Mouse (Mus musculus): Measurements from ENCODE around the gene Vopp1. TPM values are rescaled to one million over a fixed set of nuclear protein-coding genes. Genes with fewer than 3 reads are reported as not detected.
"Not testable (repeated sequence)": the region's sequence is repeated elsewhere in the genome, so short reads cannot be mapped to it uniquely, and the experiment has no call there.

Vopp1 gene
- 63.3 and 66.0 TPM in 2 replicates for polyA plus RNA-seq (2016; fragmentation: Nextera tagmentation; extraction: Ambion mirVana)

GRCm38 (mm10) chr6:57824422-57825258, at the start of gene Vopp1:
Vopp1 (minus strand) TSS chr6:57825159.
- H3K36me3 ChIP-seq (replicated peaks): 0 out of 2 replicates have a peak, but pooled peaks cover 5% of the 10 kb centered on the region
- peak within 1 kb of the TSS; percentile 98 for H3K27ac ChIP-seq (replicated peaks)
- H3K27me3 ChIP-seq (replicated peaks; ENCODE audit: low read depth, poor library complexity, severe bottlenecking): no peaks in the 10 kb centered on the region
- DNase-seq (ENCODE audit: low spot score): peak; percentile 82
- WGBS: under 1% methylated on average over 86 of the region's 87 CpGs
- H3K4me1 ChIP-seq: peaks cover 19% of the 10 kb centered on the region
- H3K9me3 ChIP-seq: no peaks in the 10 kb centered on the region
- H3K4me3 ChIP-seq: peak within 1 kb of the TSS; percentile 92

GRCm38 (mm10) chr6:57859043-57860042, 34.4 kb upstream of the Vopp1 start:
- DNase-seq (ENCODE audit: low spot score): peak; percentile 29
- Histone ChIP-seq H3K36me3 (replicated peaks) (no peaks in the 10 kb centered on the region), H3K9me3 (0 out of 2 replicates have a peak, but pooled peaks cover 2% of the 10 kb centered on the region), H3K27me3 (replicated peaks; ENCODE audit: low read depth, poor library complexity, severe bottlenecking) (no peaks in the 10 kb centered on the region), H3K4me3 (no peak overlapping the region), H3K4me1 (no peaks in the 10 kb centered on the region), H3K27ac (replicated peaks) (no peak overlapping the region)
- 62% methylated on average over 6 of the region's 6 CpGs for WGBS

- not testable (repeated sequence) for H3K4me3 ChIP-seq; H3K36me3 ChIP-seq (replicated peaks); H3K27me3 ChIP-seq (replicated peaks; ENCODE audit: low read depth, poor library complexity, severe bottlenecking); H3K4me1 ChIP-seq; DNase-seq (ENCODE audit: low spot score); H3K9me3 ChIP-seq; H3K27ac ChIP-seq (replicated peaks)
- WGBS: 87% methylated on average over 5 of the region's 5 CpGs
Observed at GRCm38 (mm10) chr6:57851177-57851576, 26.2 kb upstream of the Vopp1 start.

- Histone ChIP-seq H3K4me1 (no peaks in the 10 kb centered on the region), H3K27ac (replicated peaks) (no peak within 1 kb of the TSS), H3K4me3 (no peak within 1 kb of the TSS), H3K9me3 (no peaks in the 10 kb centered on the region), H3K27me3 (replicated peaks; ENCODE audit: low read depth, poor library complexity, severe bottlenecking) (no peaks in the 10 kb centered on the region), H3K36me3 (replicated peaks) (no peaks in the 10 kb centered on the region)
- WGBS: 76% methylated on average over 1 of the region's 1 CpGs
- DNase-seq (ENCODE audit: low spot score): no peak
Observed at GRCm38 (mm10) chr6:57850286-57850685, 25.3 kb upstream of the Vopp1 start, which contains the start of gene Vmn1r21. Vmn1r21 (minus strand) TSS chr6:57850343.

- Histone ChIP-seq H3K4me3 (no peak overlapping the region), H3K4me1 (no peaks in the 10 kb centered on the region), H3K27me3 (replicated peaks; ENCODE audit: low read depth, poor library complexity, severe bottlenecking) (no peaks in the 10 kb centered on the region), H3K9me3 (no peaks in the 10 kb centered on the region), H3K36me3 (replicated peaks) (no peaks in the 10 kb centered on the region), H3K27ac (replicated peaks) (no peak overlapping the region)
- WGBS: 81% methylated on average over 2 of the region's 2 CpGs
- no peak for DNase-seq (ENCODE audit: low spot score)
Observed at GRCm38 (mm10) chr6:57839693-57840408, 14.9 kb upstream of the Vopp1 start.

- Histone ChIP-seq H3K4me1 (peaks cover 19% of the 10 kb centered on the region), H3K9me3 (no peaks in the 10 kb centered on the region), H3K4me3 (peak overlapping the region; percentile 92), H3K27ac (replicated peaks) (peak overlapping the region; percentile 98), H3K36me3 (replicated peaks) (0 out of 2 replicates have a peak, but pooled peaks cover 5% of the 10 kb centered on the region), H3K27me3 (replicated peaks; ENCODE audit: low read depth, poor library complexity, severe bottlenecking) (no peaks in the 10 kb centered on the region)
- no peak for DNase-seq (ENCODE audit: low spot score)
- WGBS: 8% methylated on average over 5 of the region's 5 CpGs
Observed at GRCm38 (mm10) chr6:57825259-57825715, 328 bp upstream of the Vopp1 start.

- no peak for DNase-seq (ENCODE audit: low spot score)
- Histone ChIP-seq H3K9me3 (no peaks in the 10 kb centered on the region), H3K27me3 (replicated peaks; ENCODE audit: low read depth, poor library complexity, severe bottlenecking) (no peaks in the 10 kb centered on the region), H3K4me3 (peak overlapping the region; percentile 92), H3K36me3 (replicated peaks) (0 out of 2 replicates have a peak, but pooled peaks cover 5% of the 10 kb centered on the region), H3K4me1 (peaks cover 19% of the 10 kb centered on the region), H3K27ac (replicated peaks) (0 out of 2 replicates have a peak overlapping the region, but pooled peaks have one; percentile 10)
- 47% methylated on average over 3 of the region's 3 CpGs for WGBS
Observed at GRCm38 (mm10) chr6:57823461-57823860, 1.5 kb downstream of the Vopp1 start.

GRCm38 (mm10) chr6:57822648-57823410, 2.1 kb downstream of the Vopp1 start:
- H3K9me3 ChIP-seq: no peaks in the 10 kb centered on the region

GRCm38 (mm10) chr6:57814436-57814940, 10.5 kb downstream of the Vopp1 start:
- Histone ChIP-seq H3K27ac (replicated peaks) (no peak overlapping the region), H3K4me1 (no peaks in the 10 kb centered on the region), H3K27me3 (replicated peaks; ENCODE audit: low read depth, poor library complexity, severe bottlenecking) (no peaks in the 10 kb centered on the region), H3K4me3 (no peak overlapping the region), H3K9me3 (no peaks in the 10 kb centered on the region), H3K36me3 (replicated peaks) (no peaks in the 10 kb centered on the region)
- WGBS: 88% methylated on average over 2 of the region's 2 CpGs
- no peak for DNase-seq (ENCODE audit: low spot score)

More at GRCm38 (mm10) chr6:57822648-57823410, 2.1 kb downstream of the Vopp1 start:
- 72% methylated on average over 5 of the region's 5 CpGs for WGBS
- Histone ChIP-seq H3K4me3 (peak overlapping the region; percentile 92), H3K27me3 (replicated peaks; ENCODE audit: low read depth, poor library complexity, severe bottlenecking) (no peaks in the 10 kb centered on the region), H3K4me1 (peaks cover 19% of the 10 kb centered on the region), H3K36me3 (replicated peaks) (0 out of 2 replicates have a peak, but pooled peaks cover 5% of the 10 kb centered on the region), H3K27ac (replicated peaks) (peak overlapping the region; percentile 70)
- DNase-seq (ENCODE audit: low spot score): peak; percentile 55

- Histone ChIP-seq H3K27ac (replicated peaks) (no peak overlapping the region), H3K36me3 (replicated peaks) (peaks cover 15% of the 10 kb centered on the region; the same call in 1 of the 2 replicates), H3K27me3 (replicated peaks; ENCODE audit: low read depth, poor library complexity, severe bottlenecking) (no peaks in the 10 kb centered on the region), H3K9me3 (no peaks in the 10 kb centered on the region), H3K4me1 (no peaks in the 10 kb centered on the region), H3K4me3 (no peak overlapping the region)
- WGBS: 88% methylated on average over 3 of the region's 3 CpGs
- DNase-seq (ENCODE audit: low spot score): no peak
Observed at GRCm38 (mm10) chr6:57811748-57812730, 12.9 kb downstream of the Vopp1 start.

Data from embryonic facial prominence, embryonic 10.5 days (tissue).